Mouse (Mus musculus): ENCODE data around the gene Chmp4b.

The Chmp4b gene

DNA sequence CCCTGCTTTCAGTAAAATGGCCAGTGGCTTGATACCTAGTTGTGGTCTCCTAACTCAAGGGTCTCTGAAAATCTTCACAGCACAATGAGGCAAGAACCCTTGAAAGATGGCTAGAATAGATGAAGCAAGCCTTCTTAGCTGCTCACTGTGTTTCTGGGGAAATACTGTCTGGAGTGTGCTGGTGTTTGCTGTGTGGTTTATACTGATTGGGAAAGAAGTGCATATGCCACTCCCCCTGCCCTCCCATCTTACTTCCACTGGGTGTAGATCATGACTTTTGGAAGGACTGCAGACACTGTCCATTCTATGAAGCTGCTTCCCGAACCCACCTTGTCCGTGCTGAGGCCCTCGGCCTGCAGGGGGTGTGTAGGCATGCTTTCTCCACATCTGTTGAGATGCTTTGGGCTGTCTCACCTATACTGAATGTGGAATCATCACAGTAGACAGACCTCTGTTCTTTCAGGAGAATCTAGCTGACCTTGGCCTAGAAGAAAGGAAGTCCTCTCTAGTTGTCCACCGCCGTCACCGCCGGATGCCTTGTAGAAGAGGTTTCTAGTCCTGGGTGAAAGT, 33.5 kb downstream of the Chmp4b start:
- no peak for DNase-seq (ENCODE audit: low spot score)

DNA sequence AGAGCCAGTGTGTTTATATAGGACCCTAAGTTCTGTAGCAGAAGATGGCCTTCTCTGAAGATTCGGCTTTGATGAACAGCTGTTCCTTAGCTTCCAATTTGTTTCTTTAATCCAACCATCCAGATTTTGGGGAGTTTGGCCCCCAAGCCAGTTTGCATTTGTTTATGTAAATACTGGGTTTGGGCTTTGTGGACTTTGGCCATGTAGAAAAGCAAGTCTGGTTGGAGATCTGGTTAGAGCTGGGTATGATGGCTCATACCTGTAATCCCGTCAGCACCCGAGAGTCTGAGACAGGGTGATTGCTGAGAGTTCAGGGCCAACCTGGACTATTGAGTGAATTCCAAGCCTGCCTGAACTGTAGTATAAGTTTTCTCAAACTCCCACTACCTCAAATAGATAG, 34.3 kb downstream of the Chmp4b start:
- no peak for DNase-seq (ENCODE audit: low spot score)

DNA sequence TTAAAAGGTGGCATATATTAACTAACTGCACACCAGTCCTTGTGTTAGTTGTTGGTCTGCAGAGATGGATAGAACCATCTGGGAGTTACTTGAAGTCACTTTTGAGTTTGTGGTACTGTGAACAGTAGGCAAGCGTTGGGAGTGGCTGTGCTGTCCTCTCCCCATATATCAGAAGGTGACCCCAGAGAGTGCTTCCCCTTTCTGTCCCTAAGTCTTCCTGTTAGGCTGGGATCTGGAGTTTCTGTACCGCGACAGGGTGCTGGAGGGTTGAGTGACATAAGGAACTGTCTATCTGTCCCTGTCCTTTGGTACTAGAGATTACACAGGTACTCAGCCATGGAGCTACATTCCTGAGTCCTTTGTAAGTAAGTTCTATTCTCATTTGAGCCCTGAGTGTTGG, 35.3 kb downstream of the Chmp4b start:
- no peak for DNase-seq (ENCODE audit: low spot score)

DNA sequence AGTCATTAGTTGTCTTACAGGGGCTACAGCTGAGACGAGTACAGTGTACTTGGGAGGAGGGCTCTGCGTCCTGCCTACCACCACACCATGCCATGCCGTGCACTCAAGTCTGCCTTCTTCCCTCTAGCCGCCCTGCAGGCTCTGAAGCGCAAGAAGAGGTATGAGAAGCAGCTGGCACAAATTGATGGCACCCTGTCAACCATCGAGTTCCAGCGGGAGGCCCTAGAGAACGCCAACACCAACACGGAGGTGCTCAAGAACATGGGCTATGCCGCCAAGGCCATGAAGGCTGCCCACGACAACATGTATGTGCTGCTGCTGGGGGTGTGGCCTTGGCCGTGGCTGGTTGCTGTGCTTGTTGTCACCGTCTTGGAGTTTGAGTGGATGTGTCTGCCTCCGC, 37.9 kb downstream of the Chmp4b start:
- no peak for DNase-seq (ENCODE audit: low spot score)

DNA sequence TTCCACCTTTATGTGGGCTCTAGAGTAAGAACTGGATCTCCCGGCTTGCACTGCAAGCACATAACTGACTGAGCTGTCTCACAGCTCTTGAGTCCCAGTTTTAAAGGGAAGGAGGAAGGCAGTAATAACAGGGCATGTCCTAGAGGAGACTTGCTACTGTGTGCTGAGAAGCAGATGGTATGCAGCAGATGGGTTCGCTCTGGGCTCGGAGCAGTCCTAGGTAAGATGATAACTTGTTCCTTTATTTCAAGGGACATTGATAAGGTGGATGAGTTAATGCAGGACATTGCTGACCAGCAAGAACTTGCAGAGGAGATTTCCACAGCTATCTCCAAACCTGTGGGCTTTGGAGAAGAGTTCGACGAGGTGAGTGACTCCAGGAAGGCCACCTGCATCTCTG, 39.5 kb downstream of the Chmp4b start:
- no peak for DNase-seq (ENCODE audit: low spot score)

DNA sequence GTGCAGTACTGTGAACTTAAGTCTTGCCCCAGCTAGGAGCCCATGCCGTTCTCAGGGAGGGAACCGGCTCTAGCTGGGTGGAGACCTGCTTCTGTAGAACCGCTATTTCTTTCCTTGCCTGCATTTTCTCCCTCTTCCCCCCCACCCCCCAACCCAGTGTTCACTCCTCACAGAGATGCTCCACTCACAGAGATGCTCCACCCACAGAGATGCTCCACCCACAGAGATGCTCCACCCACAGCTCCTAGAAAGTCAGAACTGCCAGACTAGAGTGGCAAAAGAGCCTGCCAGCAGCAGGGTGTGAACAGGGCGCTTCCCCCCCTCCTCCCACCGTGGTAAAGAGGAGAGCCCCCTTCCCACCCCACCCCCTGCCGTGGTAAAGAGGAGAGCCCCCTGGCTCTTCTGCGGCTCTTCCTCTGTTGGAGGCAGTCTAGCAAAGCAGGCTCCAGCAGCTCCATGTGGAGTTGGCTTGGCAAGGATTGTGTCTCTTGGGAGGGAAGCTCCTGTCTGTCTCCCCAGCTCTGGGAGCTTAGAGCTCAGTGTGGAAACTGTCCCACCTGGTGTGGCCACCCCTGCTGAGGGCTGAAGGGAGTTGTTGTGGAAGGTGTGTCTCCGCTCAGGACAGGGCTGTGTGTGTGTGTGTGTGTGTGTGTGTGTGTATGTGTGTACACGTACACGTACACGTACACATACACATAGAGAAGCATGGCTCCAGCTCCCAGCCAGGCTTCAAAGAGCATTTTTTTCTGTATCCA, 41.9 kb downstream of the Chmp4b start:
- DNase-seq (ENCODE audit: low spot score) = no peak

DNA sequence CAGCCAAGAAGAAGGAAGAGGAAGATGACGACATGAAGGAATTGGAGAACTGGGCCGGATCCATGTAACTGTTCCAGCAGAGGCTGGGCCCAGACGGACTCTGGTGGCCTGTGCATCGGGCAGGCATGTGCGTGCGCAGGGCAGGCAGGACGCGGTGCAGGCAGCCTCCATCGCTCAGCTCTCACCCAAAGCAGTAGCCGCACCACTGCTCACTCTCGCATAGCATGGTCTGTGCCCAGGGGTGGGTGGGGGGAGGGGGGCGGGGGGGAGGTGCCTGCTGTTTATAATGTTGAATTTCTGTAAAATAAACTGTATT, 42.4 kb downstream of the Chmp4b start:
- no peak for DNase-seq (ENCODE audit: low spot score)

DNA sequence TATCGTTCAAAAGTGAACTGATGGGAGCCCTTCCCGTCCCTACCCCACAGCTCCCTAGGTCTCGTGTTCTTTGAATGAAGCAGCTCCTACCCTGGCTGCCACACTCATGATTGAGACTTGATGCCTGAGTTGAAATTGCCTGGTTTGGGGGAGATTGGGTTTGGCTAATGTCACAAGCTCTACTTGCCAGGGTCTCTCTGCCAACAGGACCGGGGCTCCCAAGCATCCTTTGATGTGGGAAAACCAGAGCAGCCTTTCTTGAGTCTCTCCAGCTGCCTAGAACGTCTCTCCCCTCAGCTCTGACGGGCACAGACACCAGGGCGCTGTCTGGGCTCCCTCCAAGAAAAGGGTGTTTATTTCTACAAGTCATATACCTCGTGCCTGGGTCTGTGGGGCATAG, 44.2 kb downstream of the Chmp4b start:
- DNase-seq (ENCODE audit: low spot score) = no peak

DNA sequence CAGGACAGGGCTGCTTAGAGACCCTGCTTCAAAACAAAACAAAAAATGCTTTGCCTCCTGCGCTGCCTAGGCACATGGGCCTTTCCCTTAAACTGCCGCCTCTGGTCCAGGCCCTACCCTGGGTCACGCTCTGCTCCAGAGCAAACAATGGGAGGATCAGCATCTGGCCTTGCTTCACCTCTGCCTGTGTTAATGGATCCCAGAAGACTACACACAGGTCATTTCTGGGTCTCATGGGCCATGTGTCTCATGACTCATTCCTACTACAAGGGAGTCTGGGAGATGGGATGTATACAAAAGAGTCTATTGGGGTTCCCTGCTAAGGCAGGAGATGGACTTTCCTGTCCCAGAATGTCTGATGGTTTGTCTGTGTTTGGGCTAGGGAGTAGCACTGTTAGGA, 45.2 kb downstream of the Chmp4b start:
- DNase-seq (ENCODE audit: low spot score) = no peak

DNA sequence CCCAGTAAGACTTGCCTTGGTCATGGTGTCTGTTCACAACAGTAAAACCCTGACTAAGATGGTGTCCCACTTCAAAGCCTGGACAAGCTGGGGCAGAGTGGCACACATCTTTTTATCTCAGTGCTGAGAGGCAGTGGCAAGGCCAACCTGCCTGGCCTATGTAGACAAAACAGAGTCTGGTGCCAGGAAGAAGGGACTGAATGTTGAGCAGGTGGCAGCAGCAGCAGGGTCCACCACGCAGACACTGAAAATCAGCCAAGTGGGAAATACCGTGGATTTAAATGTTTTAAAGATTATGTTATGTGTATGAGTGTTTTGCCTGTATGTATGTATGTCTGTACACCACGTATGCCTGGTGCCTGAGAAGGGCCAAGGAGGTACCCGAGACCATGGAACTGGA, 47.9 kb downstream of the Chmp4b start:
- DNase-seq (ENCODE audit: low spot score) = no peak

DNA sequence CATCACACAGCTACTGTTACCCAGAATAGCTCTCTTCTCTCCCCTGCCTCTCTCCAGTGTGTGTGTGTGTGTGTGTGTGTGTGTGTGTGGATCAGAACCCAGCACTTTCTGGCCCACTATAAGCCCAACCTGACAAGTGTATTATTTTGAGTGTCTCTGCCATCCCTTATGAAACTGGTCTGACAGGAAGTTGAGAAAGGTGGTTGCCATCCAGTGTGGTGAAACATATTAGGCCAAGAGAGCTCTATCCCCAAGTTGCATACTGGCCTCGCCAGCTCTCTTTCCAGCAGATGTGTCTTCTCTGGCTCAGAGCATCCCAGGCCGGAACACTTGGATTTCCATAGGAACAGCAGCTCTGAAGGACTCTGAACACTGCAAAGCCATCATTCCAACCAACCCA, 48.7 kb downstream of the Chmp4b start:
- DNase-seq (ENCODE audit: low spot score) = no peak

DNA sequence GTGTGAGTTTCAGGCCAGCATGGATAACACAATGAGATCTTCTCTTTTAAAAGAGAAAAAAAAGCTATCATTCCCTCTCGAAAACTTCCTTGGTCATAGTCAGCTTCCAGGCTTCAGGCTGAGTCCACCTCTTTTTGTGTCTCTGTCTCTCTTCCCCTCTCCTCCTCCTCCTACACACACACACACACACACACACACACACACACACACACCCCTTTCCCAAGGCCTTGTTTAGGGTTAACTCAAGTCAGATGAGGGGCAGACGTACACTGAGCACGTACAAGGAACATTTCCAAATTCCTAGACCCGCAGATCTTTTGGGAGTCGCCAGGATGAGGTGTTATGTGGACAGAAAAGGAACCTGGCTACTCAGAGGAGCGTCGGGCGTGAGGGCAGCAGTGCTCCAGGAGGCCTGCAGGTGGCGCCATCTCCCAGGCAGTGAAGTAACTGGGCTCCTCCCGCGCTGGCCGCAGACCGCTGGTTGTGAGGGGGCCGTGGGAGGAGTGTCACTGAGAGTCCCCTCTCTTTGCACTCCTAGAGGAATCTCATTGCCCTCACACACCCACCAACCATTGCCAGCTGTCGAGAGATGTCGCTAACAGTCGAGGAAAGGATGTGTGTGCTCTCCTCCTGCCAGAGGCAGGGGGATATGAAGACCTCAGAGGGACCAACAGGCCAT, 51.3 kb downstream of the Chmp4b start:
- DNase-seq (ENCODE audit: low spot score) = peak; percentile 52

DNA sequence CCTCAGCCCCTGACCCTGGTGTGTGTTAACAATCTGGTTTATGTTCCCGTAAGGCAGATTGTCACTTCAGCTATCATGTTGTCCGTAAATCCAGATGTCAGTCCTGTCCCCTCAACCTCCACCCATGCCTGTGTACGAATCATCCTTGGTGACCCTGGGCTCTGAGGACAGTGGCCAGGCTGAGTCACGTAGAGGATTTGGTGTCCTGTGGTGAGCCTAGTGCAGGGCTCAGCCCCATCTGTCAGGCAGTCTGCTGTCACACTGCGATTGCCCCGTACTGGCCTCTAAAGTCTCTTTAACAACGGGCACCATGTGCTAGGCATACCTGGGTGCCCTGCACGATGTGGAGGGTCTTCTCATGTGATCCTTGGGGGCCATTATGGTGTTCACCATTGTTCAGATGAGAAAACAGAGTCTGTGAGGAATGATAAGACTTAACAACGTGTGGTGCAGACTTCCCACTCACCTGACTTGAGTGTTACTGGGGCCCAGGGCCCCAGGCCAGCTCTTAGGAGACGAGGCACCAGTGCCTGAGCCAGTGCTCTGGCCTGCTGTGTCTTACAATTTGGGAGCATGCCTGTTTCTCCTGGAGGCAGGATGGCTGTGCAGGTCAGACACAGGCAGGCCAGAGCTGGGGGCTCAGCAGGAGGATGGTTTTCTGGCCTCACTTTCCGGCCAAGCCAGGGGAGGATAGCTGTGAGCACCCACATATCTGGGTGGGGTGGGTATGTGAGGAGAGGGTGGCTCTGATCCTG, 55.2 kb downstream of the Chmp4b start:
- DNase-seq (ENCODE audit: low spot score) = no peak

DNA sequence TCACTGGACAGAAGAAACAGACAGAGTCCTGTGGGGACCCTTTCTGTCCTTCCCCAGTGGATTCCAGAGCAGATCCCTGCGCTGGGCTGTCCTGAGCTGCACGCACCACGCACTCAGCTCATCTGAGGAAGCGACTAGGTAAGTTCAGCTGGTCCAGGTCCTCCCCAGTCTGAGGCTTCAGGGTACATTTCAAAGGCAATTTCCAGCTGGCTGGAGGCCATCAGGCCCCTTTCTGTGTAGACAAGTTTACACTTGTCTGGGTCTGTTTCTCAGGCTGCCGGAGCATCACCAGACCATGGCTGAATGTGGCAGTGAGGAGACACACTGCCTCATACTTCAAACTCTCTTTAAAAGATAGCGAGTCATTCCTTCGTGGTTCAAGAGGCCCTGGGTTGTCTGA, 55.8 kb downstream of the Chmp4b start:
- no peak for DNase-seq (ENCODE audit: low spot score)

DNA sequence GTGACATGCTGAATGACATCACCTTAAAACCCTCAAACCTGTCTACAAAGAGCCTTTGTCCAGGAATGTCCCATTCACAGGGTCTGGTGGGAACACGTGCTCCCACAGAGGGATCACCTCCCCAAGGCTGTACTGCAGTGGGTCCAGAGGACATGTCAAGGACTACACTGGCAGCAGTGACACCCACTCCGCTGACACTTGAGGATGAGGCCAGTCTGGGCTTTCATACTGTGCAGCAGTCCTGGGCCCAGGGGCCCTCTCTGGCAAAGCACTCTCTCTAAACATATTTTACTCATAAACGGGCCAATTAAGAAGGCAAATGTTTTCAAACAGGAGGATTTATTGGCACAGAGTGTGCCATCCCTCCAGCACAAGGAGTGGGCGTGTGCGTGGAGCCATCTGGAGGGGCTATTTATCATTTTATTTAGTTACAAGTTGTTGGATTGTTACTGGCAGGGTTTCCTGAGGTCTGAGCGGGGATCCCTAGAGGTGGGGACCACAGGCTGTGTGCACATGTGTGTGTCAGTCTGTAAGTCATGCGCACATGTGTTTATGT, 56.4 kb downstream of the Chmp4b start:
- no peak for DNase-seq (ENCODE audit: low spot score)

DNA sequence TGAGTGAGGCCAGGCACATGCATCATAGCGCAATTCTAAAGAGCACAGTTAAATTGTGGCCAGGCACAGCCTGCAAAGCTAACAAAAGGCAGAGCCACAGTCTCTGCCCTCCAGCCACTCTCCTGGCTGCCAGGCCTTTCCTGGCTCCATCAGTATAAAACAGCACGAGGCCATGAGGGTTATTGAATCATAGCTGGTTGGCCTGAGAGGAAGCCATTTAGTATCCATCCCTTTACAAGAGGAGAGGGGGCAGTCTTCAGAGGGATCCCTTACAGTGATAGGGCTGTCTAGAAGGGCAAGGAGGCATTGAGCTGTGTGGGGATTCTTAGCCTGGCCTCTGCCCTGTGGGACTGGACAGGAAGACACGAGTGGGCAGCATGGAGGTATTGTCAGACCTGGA, 60.2 kb downstream of the Chmp4b start:
- DNase-seq (ENCODE audit: low spot score) = no peak

DNA sequence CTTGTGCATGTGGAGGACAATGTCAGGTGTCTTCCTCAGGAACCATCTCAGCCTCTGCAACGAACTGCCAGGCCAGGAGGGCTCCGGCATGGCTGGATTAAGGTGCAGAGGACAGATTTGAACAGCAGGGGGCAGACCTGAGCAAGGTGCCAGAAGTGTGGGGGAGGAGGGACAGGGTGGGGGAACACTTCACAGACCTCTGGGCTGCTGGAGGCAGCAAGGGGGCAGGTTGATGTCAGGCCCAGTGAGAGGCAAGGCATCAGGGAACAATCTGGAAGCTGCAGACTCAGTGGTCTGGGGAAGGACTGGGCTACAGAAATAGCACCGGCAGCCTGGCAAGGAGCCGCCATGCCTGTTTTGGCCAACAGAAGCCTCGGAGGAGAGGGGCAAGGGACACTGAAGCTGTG, 60.8 kb downstream of the Chmp4b start:
- peak; percentile 54 for DNase-seq (ENCODE audit: low spot score)

DNA sequence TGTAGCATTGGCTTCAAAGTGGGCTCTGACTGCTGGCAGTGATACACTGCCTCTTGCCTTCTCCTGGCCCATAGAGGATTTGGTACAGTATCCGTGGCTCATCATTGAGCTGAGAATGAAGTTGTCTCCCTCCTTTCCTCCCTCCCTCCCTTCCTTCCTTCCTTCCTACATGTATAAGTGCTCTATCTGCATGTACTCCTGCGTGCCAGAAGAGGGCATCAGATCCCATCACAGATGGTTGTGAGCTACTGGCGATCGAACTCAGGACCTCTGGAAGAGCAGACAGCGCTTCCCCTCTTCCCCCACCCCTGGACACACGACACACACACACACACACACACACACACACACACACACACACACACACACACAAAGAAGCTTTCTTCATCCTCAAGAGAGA, 61.6 kb downstream of the Chmp4b start:
- DNase-seq (ENCODE audit: low spot score) = no peak

DNA sequence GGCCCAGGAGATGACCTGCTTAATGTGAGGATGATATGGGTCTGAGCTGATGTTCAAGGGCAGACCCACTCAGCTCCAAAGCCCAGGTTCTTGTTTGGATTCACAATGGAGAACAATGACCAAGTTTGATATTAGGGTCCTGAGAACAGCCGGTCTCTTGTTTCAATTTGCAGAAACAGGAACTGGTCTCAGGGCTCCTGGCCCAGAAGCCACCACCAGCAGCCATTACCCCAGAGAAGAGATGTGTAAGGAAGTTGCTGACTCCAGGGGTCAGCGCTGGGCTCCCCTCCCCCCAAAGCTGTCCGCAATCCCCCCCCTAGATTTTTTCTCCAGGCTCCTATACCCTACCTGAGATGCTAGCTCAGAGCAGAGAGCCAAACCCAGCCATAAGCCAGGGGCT, 62.5 kb downstream of the Chmp4b start:
- no peak for DNase-seq (ENCODE audit: low spot score)

DNA sequence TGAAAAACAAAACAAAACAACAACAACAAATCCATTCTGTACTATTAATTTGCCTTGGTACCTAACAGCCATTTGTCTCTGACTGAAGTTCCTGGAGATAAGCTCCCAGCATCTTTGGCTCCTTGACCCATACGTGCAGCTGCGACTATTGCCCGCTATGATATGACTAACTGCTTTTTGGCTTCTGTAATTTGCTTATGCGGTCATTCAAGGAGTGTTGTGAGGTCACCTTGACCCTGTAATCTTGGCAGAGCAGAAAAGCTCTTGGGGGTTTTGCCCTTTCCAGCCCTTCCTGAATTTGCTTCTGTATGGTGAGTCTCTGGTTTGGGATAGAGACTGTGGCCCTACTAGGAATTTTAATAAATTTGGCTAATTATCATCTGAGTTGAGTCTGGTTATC, 65.1 kb downstream of the Chmp4b start:
- no peak for DNase-seq (ENCODE audit: low spot score)

DNA sequence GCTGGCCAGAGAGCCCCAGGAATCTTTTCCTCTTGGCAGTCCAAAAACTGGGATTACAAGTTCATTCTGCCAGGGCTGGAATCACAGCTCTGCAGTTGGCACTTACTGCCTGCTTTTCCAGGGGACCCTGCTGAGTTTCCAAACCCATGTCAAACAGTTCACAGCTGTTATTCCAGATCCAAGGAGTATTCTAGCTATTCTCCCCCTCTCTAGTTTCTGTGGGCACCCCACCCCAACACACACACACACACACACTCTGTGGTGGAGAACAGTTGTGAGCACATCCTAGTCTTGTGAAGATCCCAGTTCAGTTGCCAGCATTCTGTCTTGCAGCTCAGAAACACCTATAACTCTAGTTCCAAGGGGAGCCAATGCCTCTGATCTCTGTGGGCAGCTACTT, 65.6 kb downstream of the Chmp4b start:
- no peak for DNase-seq (ENCODE audit: low spot score)

DNA sequence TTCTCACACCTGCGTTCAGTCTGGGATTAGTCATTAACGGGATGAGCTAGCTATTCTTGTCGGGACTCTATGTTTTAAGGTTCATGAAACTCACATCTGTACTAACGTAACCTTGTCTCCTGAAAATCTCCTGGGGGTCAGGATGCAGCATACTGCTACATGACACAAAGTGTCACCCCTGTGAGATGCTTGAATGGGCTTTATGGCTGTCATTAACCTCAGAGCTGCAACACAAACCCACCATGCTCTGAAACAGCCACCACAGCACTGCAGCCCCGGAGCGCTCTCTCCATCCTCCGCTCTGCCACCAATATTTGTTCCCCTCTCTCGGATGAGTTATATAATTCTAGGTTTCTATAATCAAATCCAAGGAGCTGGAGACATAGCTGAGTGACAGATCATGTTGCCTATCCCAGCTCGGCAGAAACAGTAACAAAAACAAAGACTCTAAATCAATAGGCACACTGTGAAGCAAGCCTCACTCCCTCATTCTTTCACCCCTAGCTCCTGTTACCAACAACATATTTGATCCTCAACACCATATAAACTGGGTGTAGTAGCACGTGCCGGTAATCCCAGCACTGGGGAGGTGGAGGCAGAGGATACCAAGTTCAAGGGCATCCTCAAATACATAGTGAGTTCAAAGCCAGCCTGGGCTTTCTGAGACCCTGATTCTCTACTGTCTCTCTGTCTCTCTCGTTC, 67.5 kb downstream of the Chmp4b start:
- DNase-seq (ENCODE audit: low spot score) = no peak

Data from T-cell, adult 2 months (primary cell).